Mouse (Mus musculus) heart, postnatal 36 days (tissue): ENCODE data around the gene Abcc9. TPM values are rescaled to one million over a fixed set of nuclear protein-coding genes. Genes with fewer than 3 reads are reported as not detected.
"Not testable (repeated sequence)": the region's sequence is repeated elsewhere in the genome, so short reads cannot be mapped to it uniquely, and the experiment has no call there.

Experiments
- DNase-seq, 2 experiments: peaks; one replicate each; pipeline ENCODE4 v3.0.0; 2021 to 2022
- intact Hi-C: fragments of 180-260 bp; cut with DNase I; formaldehyde crosslinking; loops from one replicate; pipeline ENCODE4 v1.15.1; 2025
- total RNA-seq, 2 experiments: library from RNA; stranded (reverse); gene quantifications; 2 replicates each; pipeline ENCODE4 v1.2.3; 2021

The Abcc9 gene
- total RNA-seq, 2 experiments from 2014 or later = 238 to 242 TPM

DNA sequence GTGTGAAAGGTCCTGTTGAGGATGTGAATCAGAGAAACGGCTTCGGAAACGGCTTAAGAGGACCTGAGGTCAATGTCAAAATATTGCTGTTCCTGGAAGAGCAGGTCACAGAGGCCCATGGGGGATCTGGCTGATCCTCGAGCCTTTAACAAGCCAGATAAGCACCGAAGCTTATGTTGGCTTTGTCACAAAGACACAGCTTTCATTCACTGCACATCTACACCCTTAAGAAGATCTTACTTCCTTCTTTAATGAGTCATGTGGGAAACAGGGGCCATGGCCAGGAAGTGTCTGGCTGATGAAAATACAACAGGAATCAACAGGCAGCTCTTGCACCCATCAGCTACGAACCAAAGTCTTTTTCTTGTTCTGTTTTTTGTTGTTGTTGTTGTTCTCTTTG lies 6.3 kb upstream of the Abcc9 start:
- intact Hi-C loops = no loop called here

DNA sequence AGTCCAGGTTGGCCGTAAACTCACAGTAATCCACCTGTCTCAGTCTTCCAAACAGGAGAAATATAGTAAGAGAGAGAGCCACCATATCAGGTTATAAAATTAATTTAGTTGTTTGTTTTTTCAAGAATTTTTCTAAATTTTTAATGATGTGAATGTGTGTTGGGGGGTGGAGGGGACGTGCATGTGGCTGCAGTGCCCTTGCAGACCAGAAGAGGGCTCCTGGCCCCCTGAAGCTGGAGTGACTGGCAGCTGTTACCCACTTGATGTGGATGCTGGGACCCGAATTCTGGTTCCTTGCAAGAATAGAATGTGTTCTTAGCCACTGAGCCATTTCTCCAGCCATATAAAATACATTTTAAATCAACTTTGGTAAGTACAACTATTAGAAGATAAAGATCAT lies 4.6 kb upstream of the Abcc9 start:
- DNase-seq = no peak
- intact Hi-C loops = no loop called here

More for the DNA sequence above, 6.3 kb upstream of the Abcc9 start:
- DNase-seq = no peak

DNA sequence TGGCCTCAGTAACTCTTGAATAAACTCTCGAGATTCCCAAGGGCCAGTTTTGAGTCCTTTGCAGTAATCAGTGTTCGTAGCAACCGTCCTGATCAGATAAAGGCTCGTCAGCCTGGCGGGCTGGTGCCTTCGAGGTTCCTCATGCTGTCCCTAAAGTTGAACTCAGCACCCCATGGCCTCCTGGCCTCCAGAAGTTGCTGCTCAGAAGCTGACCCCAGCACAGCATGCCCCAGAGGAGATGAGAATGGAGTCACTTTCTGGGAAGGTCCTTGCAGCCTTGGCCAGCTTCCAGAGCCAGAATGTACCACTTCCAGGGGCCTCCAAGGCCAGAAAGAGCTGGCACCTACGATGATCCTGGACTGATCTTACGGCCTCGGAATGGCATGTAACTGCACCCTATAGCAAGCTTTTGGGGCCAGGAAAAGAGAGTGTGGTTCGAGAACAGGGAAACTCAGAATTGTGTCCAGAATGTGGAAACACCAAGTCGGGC lies 1.4 kb upstream of the Abcc9 start:
- intact Hi-C loops = no loop called here
- no peak for DNase-seq

DNA sequence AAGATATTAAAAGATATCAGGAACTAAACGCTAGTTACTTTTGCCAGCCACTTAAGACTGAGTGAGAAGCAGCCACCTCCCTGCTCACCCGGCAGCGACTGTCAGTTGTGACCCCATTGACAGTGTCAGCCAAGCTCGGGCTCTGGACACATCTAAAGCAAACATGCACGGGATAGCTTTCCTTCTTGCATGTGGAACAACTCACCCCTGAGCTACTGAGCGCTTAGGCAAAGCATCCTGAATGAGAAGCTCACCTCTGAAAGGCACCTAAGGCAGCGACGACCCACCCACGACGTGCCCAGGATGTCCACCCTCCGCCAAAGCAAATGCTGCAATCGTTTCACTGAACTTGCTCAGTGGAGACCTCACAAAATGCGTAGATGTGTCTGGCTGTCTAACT lies 954 bp downstream of the Abcc9 start:
- no peak for DNase-seq
- intact Hi-C loops = no loop called here

DNA sequence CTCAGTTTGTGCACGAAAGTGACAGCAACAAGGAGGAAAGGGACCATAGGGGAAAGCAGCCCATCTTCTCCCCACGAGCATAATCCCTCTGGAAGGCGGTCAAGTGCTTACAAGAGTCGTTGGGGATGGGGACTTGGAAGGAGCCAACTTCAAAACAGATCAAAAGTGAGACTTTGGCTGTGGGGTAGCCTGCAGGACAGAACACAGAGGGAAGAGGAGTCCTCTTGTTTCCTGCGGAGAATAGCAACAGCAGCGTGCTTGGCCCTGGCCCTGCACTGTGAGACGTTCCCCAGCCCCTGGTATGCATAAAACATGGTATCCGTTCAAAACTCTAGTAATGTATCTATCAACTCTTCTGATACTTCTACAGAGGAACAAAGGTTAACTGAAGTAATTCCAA lies 1.4 kb downstream of the Abcc9 start:
- intact Hi-C loops = no loop called here
- no peak for DNase-seq

DNA sequence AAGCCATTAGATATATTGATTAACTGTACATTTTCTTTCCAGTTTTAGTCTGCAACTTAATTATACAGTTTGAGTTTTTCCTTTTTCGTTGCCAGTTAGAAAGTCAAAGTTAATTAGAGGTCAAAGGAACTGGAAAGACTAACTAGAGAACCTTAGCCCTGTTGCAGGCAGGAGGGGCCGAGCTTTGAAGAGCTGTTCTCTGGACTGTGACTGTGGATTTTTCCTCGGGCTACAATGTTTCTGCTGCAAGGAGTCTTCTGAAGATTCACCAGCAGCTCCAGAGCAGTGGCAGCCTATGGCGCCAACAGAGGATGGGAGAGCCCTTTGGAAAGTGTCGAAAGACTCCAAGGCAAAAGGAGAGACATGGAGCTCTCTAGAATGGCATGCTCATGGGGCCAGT lies 10.0 kb downstream of the Abcc9 start:
- intact Hi-C loops = no loop called here
- no peak for DNase-seq

DNA sequence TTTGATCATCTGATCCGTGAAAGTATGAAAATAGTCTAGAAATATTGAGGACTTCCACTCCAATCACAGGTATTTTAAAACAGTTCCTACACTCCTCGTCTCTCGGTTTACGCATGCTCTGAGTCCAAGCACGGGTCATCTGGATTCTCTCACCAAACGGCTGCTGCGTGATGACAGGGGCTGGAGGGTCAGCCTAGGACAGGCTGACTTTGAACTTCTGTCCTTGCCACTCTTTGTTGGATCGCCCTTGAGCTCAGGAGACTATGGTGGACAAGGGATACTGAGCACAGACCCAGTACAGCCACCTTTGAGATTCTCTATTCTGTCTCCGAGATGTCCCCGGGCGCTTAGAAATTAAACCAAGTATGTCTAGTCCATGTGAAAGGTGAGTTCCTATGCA lies 12.4 kb downstream of the Abcc9 start:
- peak; percentile 59 to 64 for DNase-seq

DNA sequence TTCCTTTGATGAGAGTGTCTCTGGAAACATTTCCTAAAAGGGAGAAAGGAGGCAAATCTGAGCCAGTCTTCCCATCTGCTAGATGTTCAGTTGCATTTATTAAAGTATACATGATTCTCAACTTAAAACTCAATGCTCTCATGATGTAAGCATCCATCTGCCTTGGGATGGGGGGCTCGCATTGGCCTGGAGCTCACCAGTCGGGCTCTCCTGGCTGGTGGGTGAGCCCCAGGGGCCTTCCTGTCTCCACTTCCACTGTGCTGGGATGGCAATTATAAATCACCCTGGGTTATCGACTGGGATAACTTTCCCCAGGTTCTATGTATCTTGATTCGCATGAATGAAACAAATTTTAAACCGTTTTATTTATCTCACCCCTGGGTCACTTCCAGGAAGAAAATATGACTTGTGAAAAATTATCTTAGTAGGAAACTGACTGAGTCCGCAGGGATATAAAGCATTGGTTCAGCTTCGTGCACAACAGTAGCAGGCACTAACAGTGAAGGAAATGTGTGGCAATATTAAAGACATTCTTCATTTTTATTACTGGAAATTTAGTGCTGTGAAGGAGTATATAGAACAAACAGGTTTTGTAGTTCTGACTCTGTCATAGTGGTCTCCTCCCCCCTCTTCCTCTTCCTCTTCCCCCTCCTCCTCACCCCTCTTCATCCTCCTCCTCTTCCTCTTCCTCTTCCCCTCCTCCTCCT lies 19.0 kb downstream of the Abcc9 start:
- DNase-seq = no peak
- intact Hi-C loops = no loop called here

More for the DNA sequence above, 12.4 kb downstream of the Abcc9 start:
- intact Hi-C loops = loop anchor here (2.0 kb wide), 1 partner anchor 21 kb away; no protein-coding TSS in a partner anchor

DNA sequence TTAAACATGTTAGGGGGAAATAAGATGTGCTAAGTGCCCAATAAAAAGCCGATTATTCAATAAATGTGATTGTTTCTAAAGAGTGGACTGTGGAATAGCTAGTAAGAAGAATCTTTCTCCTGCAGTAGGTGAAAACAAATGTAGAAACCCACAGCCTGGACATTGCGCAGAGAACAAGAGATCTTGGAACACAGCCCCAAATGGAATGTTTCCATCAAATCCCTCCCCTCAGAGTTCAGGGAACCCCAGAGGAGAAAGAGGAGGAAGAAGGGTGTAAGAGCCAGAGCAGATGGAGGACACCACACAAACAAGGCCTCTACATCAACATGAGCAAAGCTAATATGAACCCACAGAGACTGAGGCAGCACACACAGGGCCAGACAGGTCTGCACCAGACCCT lies 32.1 kb downstream of the Abcc9 start:
- intact Hi-C loops = no loop called here
- no peak for DNase-seq

DNA sequence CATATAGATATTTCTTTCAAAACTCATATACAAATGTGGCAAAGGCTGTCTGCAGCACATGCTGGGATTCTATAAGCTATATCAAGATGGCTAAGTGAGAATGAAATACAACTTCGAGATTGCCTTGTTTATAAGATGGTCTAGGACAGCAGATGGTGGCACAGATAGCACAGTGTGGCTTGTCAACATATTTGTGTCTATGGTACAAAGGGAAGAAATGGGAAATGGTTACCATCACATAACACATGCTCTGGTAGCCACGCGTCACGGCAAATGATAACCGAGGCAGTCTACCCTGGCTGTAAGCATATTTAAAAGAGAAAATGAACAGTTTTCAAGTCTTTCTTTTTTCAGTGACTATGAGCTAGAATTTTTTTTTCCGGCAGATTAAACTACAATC lies 32.8 kb downstream of the Abcc9 start:
- intact Hi-C loops = loop anchor here (2.0 kb wide), 1 partner anchor 19 kb away; no protein-coding TSS in a partner anchor

DNA sequence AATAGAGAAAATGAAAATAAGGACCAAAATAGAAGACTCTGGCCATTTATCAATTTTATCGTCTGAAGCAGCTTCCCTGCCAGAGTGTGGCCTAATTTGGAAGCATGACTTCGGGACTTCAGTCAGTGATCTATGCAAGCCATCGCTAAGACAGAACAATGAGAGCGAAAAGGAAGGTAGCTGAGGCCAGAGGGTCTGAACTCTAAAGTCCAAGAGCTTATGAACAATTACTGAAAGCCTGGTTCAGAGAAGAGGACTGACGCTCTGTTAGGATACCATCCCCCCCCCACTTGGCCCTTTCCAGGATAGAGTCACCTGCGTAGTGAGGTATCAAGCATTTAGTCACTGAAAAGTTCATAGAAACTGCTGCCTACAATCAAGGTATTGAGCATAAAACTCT lies 33.3 kb downstream of the Abcc9 start:
- intact Hi-C loops = loop anchor here (2.0 kb wide), 1 partner anchor 20 kb away; no protein-coding TSS in a partner anchor
- no peak for DNase-seq

More for the DNA sequence above, 32.8 kb downstream of the Abcc9 start:
- no peak for DNase-seq

DNA sequence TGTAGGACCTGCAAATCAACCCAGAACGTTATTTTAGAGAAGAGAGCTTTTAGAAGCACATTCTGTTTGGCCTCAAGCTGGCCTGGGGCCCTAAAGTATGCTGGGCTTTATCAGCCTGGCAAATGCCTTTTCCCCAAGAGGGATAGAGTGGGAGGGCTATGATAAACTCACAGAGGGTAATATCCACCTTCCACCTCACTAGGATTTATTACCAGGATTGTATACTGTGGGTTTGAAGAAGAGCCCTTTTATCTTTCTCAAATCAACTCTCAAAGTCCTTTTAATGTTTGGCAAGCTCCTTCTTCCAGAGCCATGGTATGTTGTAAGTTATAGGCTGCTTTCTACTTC lies 33.7 kb downstream of the Abcc9 start:
- DNase-seq = no peak
- intact Hi-C loops = loop anchor here (2.0 kb wide), 1 partner anchor 20 kb away; no protein-coding TSS in a partner anchor

DNA sequence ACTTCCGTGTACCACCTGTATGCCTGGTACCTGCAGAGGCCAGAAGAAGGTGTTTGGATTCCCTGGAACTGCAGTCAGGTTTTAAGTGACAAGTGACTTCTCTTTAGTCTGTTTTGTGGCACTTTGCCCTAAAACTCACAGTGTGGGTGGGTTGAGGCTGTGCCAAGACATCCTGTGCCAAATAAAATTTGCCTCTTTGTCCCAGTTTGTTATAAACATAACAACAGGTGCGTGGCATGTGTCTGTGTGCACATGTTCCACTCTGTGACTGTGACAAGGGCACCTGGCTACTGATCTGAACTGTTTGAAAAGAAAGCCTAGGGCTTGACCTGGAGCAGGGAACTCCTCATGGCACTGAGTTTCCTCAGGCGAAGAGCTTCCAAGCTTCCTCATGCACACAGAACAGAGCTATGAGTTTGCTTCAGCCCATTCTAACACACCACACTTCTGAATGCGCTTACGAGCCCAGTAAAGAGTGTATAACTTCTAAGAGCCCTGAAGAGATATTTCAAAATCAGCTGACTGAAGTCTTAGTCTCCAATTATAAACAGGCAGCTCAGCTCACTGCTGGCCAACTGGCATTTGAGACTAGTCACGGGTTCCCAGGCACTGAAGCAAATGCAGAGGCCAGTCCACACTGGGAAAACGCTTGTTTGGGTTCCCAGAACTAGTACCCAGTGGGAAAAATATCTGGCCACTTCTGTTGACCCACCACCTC lies 34.3 kb downstream of the Abcc9 start:
- DNase-seq = peak; percentile 63 to 71
- intact Hi-C loops = loop anchor here (2.0 kb wide), 1 partner anchor 21 kb away; no protein-coding TSS in a partner anchor

DNA sequence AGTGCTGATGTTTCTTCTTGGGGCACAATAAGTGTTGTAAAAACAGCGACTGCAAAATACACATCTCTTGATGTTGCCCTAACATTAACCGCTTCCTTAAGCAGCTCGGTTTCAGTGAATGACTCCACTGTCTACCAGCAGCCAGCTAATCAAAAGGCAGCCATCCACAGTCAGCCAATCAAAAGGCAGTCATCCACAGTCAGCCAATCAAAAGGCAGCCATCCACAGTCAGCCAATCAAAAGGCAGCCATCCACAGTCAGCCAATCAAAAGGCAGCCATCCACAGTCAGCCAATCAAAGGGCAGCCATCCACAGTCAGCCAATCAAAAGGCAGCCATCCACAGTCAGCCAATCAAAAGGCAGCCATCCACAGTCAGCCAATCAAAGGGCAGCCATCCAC lies 40.1 kb downstream of the Abcc9 start:
- DNase-seq, intact Hi-C loops: not testable (repeated sequence)

DNA sequence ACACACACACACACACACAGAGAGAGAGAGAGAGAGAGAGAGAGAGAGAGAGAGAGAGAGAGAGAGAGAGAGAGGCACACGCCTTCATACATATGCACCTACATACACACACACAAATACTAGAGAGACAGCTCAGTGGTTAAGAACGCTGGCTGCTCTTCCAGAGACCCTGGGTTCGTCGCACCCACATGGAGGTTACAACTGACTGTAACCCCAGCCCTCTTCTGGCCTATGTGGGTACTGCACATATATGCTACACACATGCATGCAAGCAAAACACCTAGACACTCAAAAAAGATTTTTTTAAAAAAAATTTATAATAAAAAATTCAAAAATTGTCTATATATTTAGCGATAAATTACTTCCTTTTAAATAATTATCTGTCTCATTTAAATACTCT lies 43.1 kb downstream of the Abcc9 start:
- intact Hi-C loops = loop anchor here (5.0 kb wide), 1 partner anchor 132 kb away; no protein-coding TSS in a partner anchor
- DNase-seq = no peak

DNA sequence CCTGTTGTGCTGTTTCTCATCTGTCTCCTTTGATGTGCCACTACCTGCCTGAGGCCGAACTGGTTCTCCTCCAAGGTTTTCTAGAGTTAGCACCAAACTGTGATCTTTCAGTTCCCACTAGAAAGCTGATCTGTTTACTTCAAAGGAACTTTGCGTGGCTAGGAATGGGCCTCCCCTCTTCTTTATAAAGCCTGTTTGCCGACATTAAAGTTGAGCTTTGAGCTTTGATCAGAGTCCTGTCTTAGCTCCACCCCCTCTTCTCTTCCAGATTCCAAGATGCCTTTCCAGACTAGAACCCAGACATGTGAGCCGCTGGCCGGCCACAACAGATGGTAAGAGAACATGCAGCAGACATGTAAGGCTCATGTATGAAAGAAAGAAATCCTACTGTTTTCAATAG lies 47.6 kb downstream of the Abcc9 start:
- no peak for DNase-seq
- intact Hi-C loops = no loop called here

DNA sequence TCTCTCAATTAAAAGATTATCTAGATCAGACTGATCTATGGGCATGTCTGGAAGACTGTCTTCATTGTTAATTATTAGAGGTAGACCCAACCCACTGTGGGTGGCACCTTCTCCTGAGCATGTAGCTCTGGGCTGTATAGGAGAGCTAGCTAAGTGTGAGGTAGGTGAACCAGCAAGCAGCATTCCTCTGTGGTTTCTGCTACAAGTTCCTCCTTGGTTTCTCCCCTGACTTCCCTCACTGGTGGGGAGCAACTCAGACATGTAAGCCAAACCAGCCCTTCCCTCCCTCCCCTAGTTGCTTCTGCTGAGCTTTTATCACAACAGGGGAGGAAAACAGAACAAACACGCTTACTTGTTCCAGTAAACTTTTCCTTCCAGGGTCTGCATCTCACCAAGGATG lies 49.9 kb downstream of the Abcc9 start:
- intact Hi-C loops = no loop called here

DNA sequence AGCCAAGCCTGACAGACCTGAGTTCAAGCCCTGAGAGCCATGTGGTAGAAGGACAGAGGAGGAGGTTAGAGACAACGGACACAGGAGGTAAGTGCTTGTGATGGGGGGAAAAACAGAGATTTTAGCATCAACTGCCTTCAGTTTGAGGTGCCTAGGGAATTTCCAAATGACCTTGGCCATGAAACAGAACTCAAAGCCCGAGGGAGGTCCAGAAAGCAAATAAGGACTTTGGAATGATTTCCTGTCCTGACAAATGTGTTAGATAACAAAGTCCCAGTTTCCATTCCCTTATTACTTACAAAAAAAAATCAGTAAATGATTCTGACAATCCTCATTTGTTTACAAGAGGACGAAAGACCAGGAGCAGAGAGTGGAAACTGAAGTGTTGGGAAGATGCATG lies 52.8 kb downstream of the Abcc9 start:
- no peak for DNase-seq
- intact Hi-C loops = no loop called here

More for the DNA sequence above, 49.9 kb downstream of the Abcc9 start:
- no peak for DNase-seq

DNA sequence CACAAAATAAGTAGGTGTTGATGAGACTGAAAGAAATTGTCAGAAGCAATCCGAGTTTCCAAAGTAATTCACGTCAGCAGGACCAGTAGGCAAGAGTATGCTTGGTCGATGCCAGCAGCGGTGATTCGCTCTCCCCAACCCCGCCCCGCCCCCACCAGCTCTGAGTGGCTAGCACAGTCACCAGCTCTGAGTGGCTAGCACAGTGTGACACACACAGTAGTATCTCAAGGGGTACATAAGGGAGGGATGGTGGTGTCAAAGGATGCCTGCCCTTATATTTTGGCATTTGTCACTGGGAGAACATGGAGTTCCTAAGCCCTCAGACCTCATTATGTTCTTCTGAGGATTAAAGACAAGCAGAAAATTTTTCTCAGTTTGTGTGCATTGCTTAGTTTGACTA lies 56.6 kb downstream of the Abcc9 start:
- intact Hi-C loops = no loop called here

DNA sequence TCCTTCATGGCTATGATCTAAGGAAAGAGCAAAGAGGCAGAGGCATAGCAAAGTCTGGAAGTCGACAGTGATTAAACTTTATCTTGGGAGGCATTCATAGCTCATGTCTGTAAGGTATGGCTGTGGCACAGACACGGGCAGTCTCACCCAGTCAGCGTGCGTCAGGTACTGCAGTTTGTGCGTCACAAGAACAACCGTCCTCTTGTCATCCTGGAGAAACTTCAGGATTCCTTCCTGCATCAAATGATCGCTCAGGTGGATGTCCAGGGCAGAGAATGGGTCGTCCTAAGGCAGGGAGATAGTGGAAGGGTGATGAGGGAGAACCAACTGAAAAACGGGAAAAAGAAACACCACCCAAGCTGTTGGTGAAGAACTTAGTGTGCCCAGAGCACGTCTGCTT lies 62.8 kb downstream of the Abcc9 start:
- intact Hi-C loops = no loop called here
- no peak for DNase-seq

More for the DNA sequence above, 56.6 kb downstream of the Abcc9 start:
- DNase-seq = no peak

DNA sequence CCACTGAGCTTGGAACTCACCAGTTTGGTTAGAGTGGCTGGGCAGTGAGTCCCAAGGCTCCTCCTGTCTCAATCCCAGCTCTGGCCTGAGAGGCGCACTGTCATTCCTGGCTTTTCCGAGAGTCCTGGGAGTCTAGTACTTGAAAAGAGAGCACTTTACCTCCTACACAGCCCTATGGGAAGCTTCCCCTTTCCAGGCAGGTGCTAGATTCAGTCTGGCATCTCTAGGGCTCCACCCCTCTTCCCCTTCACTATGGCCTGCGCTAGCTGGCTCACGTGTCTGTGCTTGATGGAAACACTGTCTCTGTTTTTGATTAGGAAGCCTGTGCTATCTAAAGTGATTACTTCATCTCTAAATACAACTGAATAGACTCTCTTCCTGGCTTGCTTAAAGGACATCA lies 66.5 kb downstream of the Abcc9 start:
- intact Hi-C loops = no loop called here
- no peak for DNase-seq

DNA sequence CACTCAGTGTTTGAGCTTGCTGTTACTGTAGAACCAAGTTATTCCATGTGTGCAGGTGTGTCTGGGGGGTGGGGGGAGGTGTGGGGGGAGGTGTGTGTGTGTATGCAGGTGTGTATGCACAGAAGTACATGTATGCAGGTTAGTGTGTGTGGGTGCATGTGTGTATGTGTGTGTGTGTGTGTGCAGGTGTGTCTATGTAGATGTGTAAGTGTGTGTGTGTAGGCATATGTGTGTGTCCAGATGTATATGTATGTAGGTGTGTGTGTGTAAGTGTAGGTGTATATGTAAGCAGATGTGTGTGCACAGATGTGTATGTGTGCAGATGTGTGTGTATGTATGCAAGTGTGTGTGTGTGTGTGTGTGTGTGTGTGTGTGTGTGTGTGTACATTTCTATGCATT lies 66.9 kb downstream of the Abcc9 start:
- DNase-seq = no peak
- intact Hi-C loops = no loop called here
